Mouse (Mus musculus) adrenal gland, postnatal 25 days (tissue): ENCODE measurements around the gene Nabp2. TPM values are rescaled to one million over a fixed set of nuclear protein-coding genes. Genes with fewer than 3 reads are reported as not detected.

Experiments
- DNase-seq: peaks from one replicate; pipeline ENCODE4 v3.0.0; 2021; ENCODE audit warnings: mixed read lengths
- long read RNA-seq: library from polyadenylated mRNA; stranded (forward); transcript quantifications from one replicate; pipeline ENCODE4 v2.0.0, GENCODE M21; 2021
- total RNA-seq: library from RNA; stranded (reverse); gene quantifications from 2 replicates; pipeline ENCODE4 v1.2.3, GENCODE M21; 2021

Gene Nabp2
- total RNA-seq, result 74.6 and 75.0 TPM in 2 replicates
- long read RNA-seq, transcript Nabp2-201 (7 exons, 1,130 nt), result major isoform, 40 of 51 reads
- long read RNA-seq, partial matches to known transcripts, result 3 of 51 reads
- long read RNA-seq, other reads (novel, unspliced or antisense), result 5 of 51 reads

DNA sequence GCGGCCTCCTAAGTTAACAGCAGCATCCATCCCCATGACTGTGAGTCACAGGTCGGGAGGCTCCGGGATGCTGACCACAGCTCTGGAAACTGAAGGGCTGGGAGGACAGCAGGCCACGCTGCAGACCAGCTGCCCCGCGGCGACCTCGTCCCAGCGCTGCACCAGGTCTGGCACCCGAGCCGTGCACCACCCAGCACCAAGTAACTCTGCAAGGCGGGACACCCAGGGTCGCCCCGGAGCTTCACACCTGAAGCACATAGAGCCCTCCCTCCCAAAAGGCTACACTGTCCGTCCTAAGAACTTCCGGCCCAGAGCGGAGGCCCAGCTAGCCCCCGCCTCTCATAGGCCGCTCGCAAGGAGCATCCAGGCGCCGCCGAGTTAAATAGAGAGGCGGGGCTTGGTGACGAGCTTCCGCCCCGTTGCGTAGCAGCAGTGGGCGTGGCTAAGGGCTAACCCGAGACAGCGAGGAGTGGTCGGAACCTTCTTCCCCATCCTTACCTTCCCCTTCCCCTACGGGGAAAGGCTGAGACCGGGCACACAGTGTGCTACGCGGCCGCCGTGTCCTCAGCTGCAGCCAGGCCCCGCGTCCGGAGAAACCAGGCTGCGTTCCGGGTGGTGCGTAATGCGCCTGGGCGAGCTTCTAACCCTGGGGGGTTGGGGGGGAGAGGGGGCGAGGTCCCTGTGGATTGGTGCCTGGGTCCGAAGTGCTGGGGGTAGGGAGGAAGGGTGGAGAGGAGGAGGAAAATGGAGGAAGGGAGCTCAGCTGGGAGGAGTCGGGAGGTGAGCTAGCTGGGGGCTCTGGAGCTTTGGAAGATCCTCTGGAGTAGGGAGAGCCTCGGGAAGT, at the start of gene Nabp2, which contains the start of gene Rnf41:
TSS of gene Nabp2 (minus strand) at position 282 of the 844 bp plus-strand sequence.
TSS of gene Rnf41 (plus strand) at position 447 of the 844 bp plus-strand sequence.
- DNase-seq, result peak; percentile 96

DNA sequence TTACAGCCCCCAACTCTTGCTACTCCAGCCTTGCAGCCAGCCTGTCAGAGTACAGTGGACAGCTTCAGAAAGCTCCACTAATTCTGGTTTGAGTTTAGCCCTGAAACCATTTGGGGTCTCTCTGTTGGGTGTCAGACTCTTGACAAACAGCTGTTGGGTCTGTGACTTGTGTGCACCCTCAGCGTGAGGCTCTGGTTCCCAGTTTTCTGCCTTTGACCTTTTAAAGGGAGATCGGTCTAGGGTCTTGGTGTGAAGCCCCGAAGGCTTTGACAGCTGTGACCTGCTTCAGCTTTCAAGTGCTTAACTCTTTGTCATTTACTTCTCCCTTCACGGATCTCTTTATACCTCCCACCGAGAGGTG, 49.0 kb upstream of the Nabp2 start:
- no peak for DNase-seq

- peak; percentile 45 for DNase-seq
These were observed 48.3 kb upstream of the Nabp2 start for GRCm38 (mm10) chr10:128459409-128460269.

- peak; percentile 92 for DNase-seq
These were observed 47.6 kb upstream of the Nabp2 start, which contains the start of gene Smarcc2 for GRCm38 (mm10) chr10:128458719-128459408. TSS of gene Smarcc2 (plus strand) at chr10:128459248.

- peak; percentile 92 for DNase-seq
These were observed 47.0 kb upstream of the Nabp2 start for GRCm38 (mm10) chr10:128458348-128458718.

- no peak for DNase-seq
These were observed 46.4 kb upstream of the Nabp2 start for GRCm38 (mm10) chr10:128457676-128458075.

DNA sequence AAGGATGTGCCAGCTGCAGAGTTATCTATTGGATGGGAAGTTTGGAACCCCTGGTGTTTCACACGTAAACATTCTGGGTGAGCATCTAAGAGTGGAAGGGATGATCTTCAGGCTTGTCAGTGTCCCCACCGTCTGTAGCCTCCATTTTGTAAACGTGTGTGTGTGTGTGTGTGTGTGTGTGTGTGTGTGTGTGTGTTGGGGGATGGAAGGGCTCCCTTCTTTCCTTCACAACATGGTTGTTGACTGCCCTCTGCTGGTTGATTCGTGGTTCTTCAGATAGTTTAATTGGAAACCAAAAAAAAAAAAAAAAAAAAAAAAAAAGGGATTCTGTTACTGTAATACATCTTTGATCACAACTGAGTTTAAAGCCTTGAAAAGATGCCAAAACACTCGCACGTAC, 44.0 kb upstream of the Nabp2 start:
- DNase-seq, result peak; percentile 54

DNA sequence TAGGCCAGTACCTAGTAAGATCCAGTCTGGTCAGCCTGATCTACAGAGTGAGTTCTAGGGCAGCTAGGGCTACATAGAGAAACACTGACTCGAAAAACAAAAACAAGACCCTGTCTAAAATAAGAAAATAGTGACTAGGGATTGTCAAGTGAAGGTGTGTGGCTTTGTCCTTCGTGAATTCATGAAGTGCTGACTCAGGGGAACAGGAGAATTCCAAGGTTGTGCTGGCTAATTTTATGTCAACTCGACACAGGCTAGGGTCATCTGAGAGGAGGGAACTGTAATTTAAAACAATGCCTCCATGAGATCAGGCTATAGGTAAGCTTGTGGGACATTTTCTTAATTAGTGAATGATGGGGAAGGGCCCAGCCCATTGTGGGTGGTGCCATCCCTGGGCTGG, 43.2 kb upstream of the Nabp2 start:
- DNase-seq, result no peak

DNA sequence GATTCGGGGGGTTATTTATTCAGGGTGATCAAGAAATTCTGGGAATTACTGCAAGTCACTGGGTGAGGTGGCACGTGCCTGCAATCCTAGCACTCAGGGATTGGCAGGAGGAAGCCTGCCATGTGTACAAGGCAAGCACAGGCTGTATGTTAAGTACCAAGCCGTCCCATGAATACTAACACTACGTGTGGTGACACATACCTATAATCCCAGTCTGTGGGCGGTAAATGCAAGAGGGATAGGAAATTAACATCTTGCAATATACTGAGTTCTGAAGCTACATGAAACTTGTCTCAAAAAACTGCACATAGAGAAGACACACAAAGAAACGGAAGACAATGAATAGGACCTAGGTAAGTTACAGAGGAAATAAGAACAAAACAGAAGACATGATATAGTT, 39.7 kb upstream of the Nabp2 start:
- no peak for DNase-seq

DNA sequence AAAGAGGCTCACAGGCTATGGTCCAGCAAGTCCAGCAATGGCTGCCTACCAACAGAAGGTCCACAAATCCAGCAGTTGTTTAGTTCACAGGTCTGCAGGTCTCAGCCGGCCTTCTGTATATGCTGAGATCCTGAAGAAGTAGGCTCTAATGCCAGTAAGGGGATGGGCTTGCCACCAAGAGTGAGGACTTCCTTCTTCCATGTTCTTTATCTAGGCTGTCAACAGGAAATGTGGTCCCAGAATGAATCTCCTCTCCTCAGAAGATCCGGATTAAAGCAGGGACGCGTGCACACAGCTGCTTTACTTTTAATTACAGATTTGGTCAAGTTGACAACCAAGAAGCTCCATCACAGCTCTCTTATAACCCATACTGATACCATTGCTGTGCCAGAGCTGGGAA, 34.1 kb upstream of the Nabp2 start:
- no peak for DNase-seq

GRCm38 (mm10) chr10:128444354-128444753, 33.1 kb upstream of the Nabp2 start:
- DNase-seq, result no peak

DNA sequence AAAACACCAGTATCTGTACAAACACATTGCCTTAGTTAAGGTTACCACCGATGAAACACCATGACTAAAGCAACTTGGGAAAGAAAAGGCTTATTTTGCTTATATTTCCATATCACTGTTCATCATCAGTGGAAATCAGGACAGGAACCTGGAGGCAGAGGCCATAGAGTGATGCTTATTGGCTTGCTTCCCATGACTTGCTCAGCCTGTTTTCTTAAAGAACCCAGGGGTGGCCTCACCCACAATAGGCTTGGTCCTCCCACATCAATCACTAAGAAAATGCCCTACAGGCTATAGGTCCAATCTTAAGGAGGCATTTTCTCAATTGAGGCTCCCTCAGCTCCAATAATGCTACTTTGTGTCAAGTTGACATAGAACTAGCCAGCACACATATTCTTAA, 31.4 kb upstream of the Nabp2 start:
- DNase-seq, result no peak

DNA sequence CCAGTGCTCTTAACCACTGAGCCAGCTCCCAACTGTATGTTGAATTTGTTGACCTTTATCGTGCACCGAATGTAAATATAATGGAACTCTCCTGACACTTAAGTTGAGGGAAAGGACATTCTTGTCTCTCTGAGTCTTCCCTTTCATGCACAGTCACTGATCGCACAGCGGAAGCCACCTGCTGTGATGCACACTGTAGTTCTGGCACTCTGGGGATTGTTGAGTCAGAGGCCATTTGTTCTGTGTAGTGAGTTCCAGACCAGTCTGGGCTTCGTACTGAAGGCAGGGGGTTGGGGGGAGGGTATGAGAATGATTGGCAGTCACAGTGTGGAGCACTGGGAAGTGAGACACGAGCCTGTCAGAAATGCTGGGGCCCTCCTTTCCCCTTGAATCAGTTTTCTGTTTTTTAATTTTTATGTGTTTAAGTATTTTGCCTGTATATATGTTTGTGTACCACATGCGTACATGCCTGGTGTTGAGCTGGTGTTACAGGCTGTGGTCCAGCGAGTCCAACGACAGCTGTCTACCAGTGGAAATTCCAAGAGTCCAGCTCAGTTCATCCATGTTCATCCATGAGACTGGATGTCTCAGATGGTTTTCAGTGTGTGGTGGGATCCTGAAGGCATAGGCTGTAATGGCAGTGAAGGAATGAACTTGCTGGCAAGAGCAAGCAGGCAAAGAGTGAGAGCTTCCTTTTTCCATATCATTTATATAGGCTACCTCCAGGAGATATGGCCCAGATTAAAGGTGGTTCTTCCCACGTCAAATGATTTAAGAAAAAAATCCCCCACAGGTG, 30.2 kb upstream of the Nabp2 start:
- no peak for DNase-seq

DNA sequence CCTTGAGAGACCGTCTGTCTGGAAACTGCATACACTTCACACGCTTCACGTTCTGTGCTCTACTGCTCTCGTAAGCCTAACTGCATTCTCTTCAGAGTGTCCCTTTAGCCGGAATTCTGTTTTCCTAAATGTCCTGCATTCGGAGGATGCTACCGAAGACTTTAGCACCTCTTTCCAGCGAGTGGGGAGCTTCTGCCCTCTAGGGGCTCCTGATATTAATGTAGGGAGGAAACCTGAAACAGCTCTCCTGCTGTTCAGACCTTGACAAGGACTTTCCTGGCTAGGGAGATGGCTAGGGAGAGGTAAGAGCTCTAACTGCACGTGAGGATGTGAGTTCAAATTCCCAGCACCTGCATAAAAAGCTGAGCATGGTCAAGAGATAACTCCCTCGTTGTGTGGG, 29.1 kb upstream of the Nabp2 start:
- DNase-seq, result no peak

DNA sequence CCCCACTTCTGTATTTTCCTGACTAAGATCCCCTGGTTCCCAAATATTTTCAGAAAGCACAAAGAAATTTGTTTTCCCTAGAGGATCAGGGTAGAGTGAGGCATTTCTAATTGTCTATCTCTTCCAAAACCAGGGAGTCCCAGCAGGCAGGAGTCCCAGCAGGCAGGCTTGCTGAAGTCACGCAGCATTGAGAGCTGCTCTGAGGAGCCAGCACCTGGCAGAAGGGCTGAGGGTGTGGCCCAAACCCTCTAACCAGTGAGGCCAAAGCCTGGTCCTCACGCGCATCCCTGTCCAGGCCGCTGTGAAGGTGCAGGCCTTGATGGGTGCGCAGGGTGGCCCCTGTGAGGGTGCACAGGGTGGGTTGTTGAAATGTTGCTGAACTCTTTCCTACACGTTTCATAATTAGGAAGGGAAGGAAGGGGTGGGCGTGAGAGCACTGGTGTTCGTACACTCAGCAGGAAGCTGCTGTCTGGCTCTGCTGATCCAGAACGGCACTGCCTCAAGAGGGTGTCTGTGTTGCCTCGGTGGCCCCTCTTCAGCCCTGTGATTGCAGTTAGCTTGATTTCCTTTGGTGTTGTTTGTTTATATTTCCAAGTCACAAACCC, 27.5 kb upstream of the Nabp2 start:
- DNase-seq, result no peak

DNA sequence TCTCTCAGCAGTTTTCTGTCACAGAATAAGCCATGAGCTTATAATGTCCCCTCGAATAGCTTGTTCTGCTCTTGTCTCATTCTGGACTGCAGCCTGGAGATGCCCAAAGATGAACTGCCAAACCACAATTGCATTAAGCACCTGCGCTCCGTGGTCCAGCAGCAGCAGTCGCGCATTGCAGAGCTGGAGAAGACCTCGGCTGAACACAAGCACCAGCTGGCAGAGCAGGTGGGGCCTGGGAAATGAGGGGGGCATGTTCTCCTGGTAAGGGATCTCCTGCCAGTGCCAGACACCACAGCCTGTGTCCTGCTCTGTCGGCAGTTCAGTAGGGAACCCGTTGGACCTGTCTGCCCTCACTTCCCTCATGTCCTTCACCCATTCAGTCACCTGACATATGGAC, 25.1 kb upstream of the Nabp2 start:
- DNase-seq, result no peak

DNA sequence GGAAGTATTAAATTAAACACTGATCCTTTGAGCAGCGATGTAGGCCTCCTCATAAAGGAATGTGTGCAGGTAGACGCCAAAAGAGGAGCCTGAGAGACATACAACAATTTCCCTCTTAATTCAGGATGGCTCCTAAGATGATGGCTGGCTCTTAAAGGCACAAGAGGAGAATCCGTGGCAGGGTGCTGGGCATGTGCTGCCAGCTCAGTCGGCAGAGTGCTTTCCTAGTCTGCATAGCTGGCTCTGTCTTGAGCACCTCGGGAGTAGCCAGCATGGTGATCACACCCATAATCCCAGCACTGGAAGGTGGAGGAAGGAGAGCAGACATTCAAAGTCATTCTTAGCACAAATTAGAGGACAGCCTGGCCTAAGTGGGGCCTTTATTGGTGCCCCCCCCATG, 24.6 kb upstream of the Nabp2 start:
- DNase-seq, result no peak

- DNase-seq, result peak; percentile 72
These were observed 24.0 kb upstream of the Nabp2 start for GRCm38 (mm10) chr10:128435186-128435823.

DNA sequence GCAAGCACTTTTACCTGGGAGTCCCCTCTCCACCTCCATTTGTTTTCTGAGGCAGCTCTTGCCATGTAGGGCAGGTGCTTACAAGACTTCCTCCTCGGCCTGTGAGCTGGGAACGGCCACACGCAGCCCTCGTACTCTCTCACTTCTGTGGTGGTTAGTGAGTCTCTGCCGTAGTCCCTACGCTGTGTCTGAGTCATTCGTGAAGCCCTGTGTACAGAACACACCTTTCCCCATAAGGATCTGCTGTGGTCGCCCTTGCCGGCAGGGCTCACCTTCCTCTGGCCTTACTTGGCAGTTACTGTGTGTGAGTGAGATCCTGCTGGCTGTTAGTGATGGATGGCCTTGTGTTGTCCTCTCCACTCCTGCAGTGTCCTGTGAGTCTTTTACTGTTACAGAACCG, 23.4 kb upstream of the Nabp2 start:
- DNase-seq, result no peak

DNA sequence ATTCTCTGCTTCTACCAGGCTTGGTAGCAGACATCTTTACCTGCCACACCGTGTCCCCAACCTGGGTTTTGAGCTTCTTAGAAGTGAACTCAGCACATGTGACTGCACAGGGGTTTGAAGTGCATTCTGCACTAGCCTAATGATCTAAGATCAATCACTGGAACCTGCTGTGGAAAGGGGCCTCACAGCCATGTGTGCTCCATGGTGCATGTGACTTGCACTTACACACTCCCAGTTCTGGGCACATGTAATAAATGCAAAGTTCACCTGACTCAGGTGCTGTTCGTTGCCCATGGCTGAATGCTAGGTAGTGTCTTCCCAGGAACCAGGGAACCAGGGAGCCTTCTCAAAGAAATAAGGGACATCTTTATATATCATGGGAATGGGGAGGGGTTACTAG, 22.1 kb upstream of the Nabp2 start:
- no peak for DNase-seq

DNA sequence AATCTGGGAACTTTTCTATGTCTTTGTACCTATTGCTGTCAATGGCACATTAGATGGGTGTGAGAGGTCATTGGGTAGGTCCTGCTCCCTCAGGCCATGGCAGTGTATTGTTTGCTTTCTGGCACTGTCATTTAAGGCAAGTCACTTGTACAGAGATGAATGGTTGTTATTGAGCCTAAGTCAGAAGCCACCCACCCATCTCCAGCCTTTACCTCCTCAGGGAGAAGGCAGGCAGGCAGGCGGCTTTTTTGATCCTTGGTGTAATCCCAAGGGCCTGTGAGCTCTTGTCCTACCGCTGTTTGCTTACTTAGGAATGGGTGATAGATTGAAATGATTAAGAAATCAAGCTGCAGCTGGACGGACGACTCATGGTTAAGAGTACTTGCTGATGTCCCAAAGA, 18.2 kb upstream of the Nabp2 start:
- DNase-seq, result no peak
